Mouse (Mus musculus): ENCODE data around the gene Hdac9. TPM values are rescaled to one million over a fixed set of nuclear protein-coding genes. Genes with fewer than 3 reads are reported as not detected.

The Hdac9 gene
- total and polyA plus RNA-seq, 2 experiments from 2014 or later: 14.9 to 21.6 TPM

- Histone ChIP-seq H3K27ac (ENCODE audit: low read depth, low read length) (no peak overlapping the region), H3K27me3 (ENCODE audit: insufficient read depth, low read length) (no peaks in the 10 kb centered on the region), H3K9ac (no peak overlapping the region), H3K9me3 (ENCODE audit: low read length) (no peaks in the 10 kb centered on the region), H3K4me3 (ENCODE audit: low read depth, low read length) (no peak overlapping the region), H3K4me2 (ENCODE audit: low read depth) (no peak overlapping the region), H3K4me1 (ENCODE audit: insufficient read depth) (no peaks in the 10 kb centered on the region), H3K36me3 (ENCODE audit: insufficient read depth) (no peaks in the 10 kb centered on the region)
- ATAC-seq: no peak
- TF ChIP-seq CTCF (IDR thresholded peaks at IDR 0.05; ENCODE audit: low read depth): no peak
- no peak for DNase-seq
- WGBS: 32% methylated on average over 5 of the region's 5 CpGs
Observed at GRCm38 (mm10) chr12:34774071-34774470, 142.8 kb downstream of the Hdac9 start.

GRCm38 (mm10) chr12:34767226-34767775 is 149.6 kb downstream of the Hdac9 start:
- no peak overlapping the region for H3K9ac ChIP-seq
- H3K4me3 ChIP-seq (ENCODE audit: low read depth, low read length): no peak overlapping the region
- DNase-seq: no peak
- H3K4me1 ChIP-seq (ENCODE audit: insufficient read depth): no peaks in the 10 kb centered on the region
- H3K27ac ChIP-seq (ENCODE audit: low read depth, low read length): no peak overlapping the region
- no peak for TF ChIP-seq CTCF (IDR thresholded peaks at IDR 0.05; ENCODE audit: low read depth)
- no peaks in the 10 kb centered on the region for H3K9me3 ChIP-seq (ENCODE audit: low read length)
- WGBS: 61% methylated on average over 6 of the region's 6 CpGs
- ATAC-seq: no peak
- no peaks in the 10 kb centered on the region for H3K36me3 ChIP-seq (ENCODE audit: insufficient read depth)
- H3K4me2 ChIP-seq (ENCODE audit: low read depth): no peak overlapping the region
- H3K27me3 ChIP-seq (ENCODE audit: insufficient read depth, low read length): no peaks in the 10 kb centered on the region

GRCm38 (mm10) chr12:34747266-34747665 is 169.6 kb downstream of the Hdac9 start:
- DNase-seq: no peak
- no peaks in the 10 kb centered on the region for H3K9me3 ChIP-seq (ENCODE audit: low read length)
- H3K36me3 ChIP-seq (ENCODE audit: insufficient read depth): no peaks in the 10 kb centered on the region
- no peaks in the 10 kb centered on the region for H3K27me3 ChIP-seq (ENCODE audit: insufficient read depth, low read length)
- no peak for TF ChIP-seq CTCF (IDR thresholded peaks at IDR 0.05; ENCODE audit: low read depth)
- H3K4me2 ChIP-seq (ENCODE audit: low read depth): no peak overlapping the region
- no peak overlapping the region for H3K9ac ChIP-seq
- no peak for ATAC-seq
- H3K27ac ChIP-seq (ENCODE audit: low read depth, low read length): no peak overlapping the region
- H3K4me3 ChIP-seq (ENCODE audit: low read depth, low read length): no peak overlapping the region
- 77% methylated on average over 2 of the region's 2 CpGs for WGBS
- H3K4me1 ChIP-seq (ENCODE audit: insufficient read depth): no peaks in the 10 kb centered on the region

- Histone ChIP-seq H3K4me3 (ENCODE audit: low read depth, low read length) (no peak overlapping the region), H3K36me3 (ENCODE audit: insufficient read depth) (no peaks in the 10 kb centered on the region), H3K27ac (ENCODE audit: low read depth, low read length) (no peak overlapping the region), H3K27me3 (ENCODE audit: insufficient read depth, low read length) (no peaks in the 10 kb centered on the region), H3K4me2 (ENCODE audit: low read depth) (no peak overlapping the region), H3K9me3 (ENCODE audit: low read length) (no peaks in the 10 kb centered on the region), H3K9ac (no peak overlapping the region), H3K4me1 (ENCODE audit: insufficient read depth) (no peaks in the 10 kb centered on the region)
- DNase-seq: no peak
- no peak for ATAC-seq
- WGBS: 43% methylated on average over 5 of the region's 5 CpGs
- no peak for TF ChIP-seq CTCF (IDR thresholded peaks at IDR 0.05; ENCODE audit: low read depth)
Observed at GRCm38 (mm10) chr12:34725204-34725603, 191.7 kb downstream of the Hdac9 start.

- no peaks in the 10 kb centered on the region for H3K36me3 ChIP-seq (ENCODE audit: insufficient read depth)
- no peaks in the 10 kb centered on the region for H3K27me3 ChIP-seq (ENCODE audit: insufficient read depth, low read length)
- no peak overlapping the region for H3K4me3 ChIP-seq (ENCODE audit: low read depth, low read length)
- no peak for TF ChIP-seq CTCF (IDR thresholded peaks at IDR 0.05; ENCODE audit: low read depth)
- WGBS: 95% methylated on average over 2 of the region's 2 CpGs
- no peaks in the 10 kb centered on the region for H3K4me1 ChIP-seq (ENCODE audit: insufficient read depth)
- H3K9me3 ChIP-seq (ENCODE audit: low read length): no peaks in the 10 kb centered on the region
- ATAC-seq: no peak
- no peak overlapping the region for H3K27ac ChIP-seq (ENCODE audit: low read depth, low read length)
- no peak for DNase-seq
- H3K9ac ChIP-seq: no peak overlapping the region
- H3K4me2 ChIP-seq (ENCODE audit: low read depth): no peak overlapping the region
Observed at GRCm38 (mm10) chr12:34724274-34724673, 192.6 kb downstream of the Hdac9 start.

- Histone ChIP-seq H3K27ac (ENCODE audit: low read depth, low read length) (no peak overlapping the region), H3K27me3 (ENCODE audit: insufficient read depth, low read length) (no peaks in the 10 kb centered on the region), H3K4me1 (ENCODE audit: insufficient read depth) (no peaks in the 10 kb centered on the region), H3K4me3 (ENCODE audit: low read depth, low read length) (no peak overlapping the region), H3K9ac (no peak overlapping the region), H3K36me3 (ENCODE audit: insufficient read depth) (no peaks in the 10 kb centered on the region), H3K4me2 (ENCODE audit: low read depth) (no peak overlapping the region), H3K9me3 (ENCODE audit: low read length) (no peaks in the 10 kb centered on the region)
- no peak for DNase-seq
- ATAC-seq: no peak
- 88% methylated on average over 7 of the region's 7 CpGs for WGBS
- no peak for TF ChIP-seq CTCF (IDR thresholded peaks at IDR 0.05; ENCODE audit: low read depth)
Observed at GRCm38 (mm10) chr12:34722831-34723490, 193.9 kb downstream of the Hdac9 start.

- no peaks in the 10 kb centered on the region for H3K27me3 ChIP-seq (ENCODE audit: insufficient read depth, low read length)
- DNase-seq (no peak), ATAC-seq (no peak)
- 84% methylated on average over 2 of the region's 2 CpGs for WGBS
- no peak overlapping the region for H3K27ac ChIP-seq (ENCODE audit: low read depth, low read length)
- H3K36me3 ChIP-seq (ENCODE audit: insufficient read depth): no peaks in the 10 kb centered on the region
- H3K4me3 ChIP-seq (ENCODE audit: low read depth, low read length): no peak overlapping the region
- H3K4me2 ChIP-seq (ENCODE audit: low read depth): no peak overlapping the region
- H3K4me1 ChIP-seq (ENCODE audit: insufficient read depth): no peaks in the 10 kb centered on the region
- TF ChIP-seq CTCF (IDR thresholded peaks at IDR 0.05; ENCODE audit: low read depth): no peak
- H3K9ac ChIP-seq: no peak overlapping the region
- no peaks in the 10 kb centered on the region for H3K9me3 ChIP-seq (ENCODE audit: low read length)
Observed at GRCm38 (mm10) chr12:34720906-34721305, 196.0 kb downstream of the Hdac9 start.

All from forebrain, postnatal 0 days (tissue).